Mouse (Mus musculus) heart, embryonic 14.5 days (tissue): Measurements from ENCODE around the gene Reg2. TPM values are rescaled to one million over a fixed set of nuclear protein-coding genes. Genes with fewer than 3 reads are reported as not detected.
"Not testable (repeated sequence)": the region's sequence is repeated elsewhere in the genome, so short reads cannot be mapped to it uniquely, and the experiment has no call there.

Source experiments
- ATAC-seq: fragments of 200-750 bp; cut with Nextera tagmentation; 2 replicates; pipeline ENCODE4 v1.8.0; 2017; ENCODE audit warnings: low read depth, moderate TSS enrichment; ENCODE audit not compliant: insufficient number of reproducible peaks, insufficient read depth, low FRiP score
- H3K27ac ChIP-seq, 2 experiments: fragments of 200-500 bp in 1 of 2; fragments of 300-500 bp in 1 of 2; sonication (generic) in 1 of 2; replicated peaks in 1 of 2; 2 replicates each; pipeline ENCODE4 v1.5.1; 2012 to 2014; ENCODE audit warnings: low read depth in 2 of 2, low read length in 2 of 2, control low read depth in 1 of 2, mild to moderate bottlenecking in 1 of 2, mixed read lengths in 1 of 2; ENCODE audit not compliant: control insufficient read depth in 1 of 2, insufficient read depth in 1 of 2
- H3K27me3 ChIP-seq: fragments of 300-500 bp; sonication (generic); 2 replicates; pipeline ENCODE4 v1.6.1; 2014; ENCODE audit warnings: mild to moderate bottlenecking, low read length, control low read depth; ENCODE audit not compliant: control insufficient read depth, insufficient read depth
- H3K36me3 ChIP-seq: fragments of 300-500 bp; sonication (generic); 2 replicates; pipeline ENCODE4 v1.6.1; 2014; ENCODE audit warnings: mild to moderate bottlenecking, control low read depth, low read length, mixed read lengths; ENCODE audit not compliant: control insufficient read depth, insufficient read depth
- H3K4me1 ChIP-seq, 2 experiments: fragments of 200-500 bp in 1 of 2; fragments of 300-500 bp in 1 of 2; sonication (generic) in 1 of 2; 2 replicates each; pipeline ENCODE4 v1.6.1; 2012 to 2014; ENCODE audit warnings: low read length in 2 of 2, control low read depth in 1 of 2, mixed read lengths in 1 of 2; ENCODE audit not compliant: control insufficient read depth in 2 of 2, insufficient read depth in 2 of 2
- H3K4me2 ChIP-seq: fragments of 300-500 bp; sonication (generic); 2 replicates; pipeline ENCODE4 v1.6.1; 2014; ENCODE audit warnings: mild to moderate bottlenecking, low read length
- H3K4me3 ChIP-seq, 2 experiments: fragments of 200-500 bp in 1 of 2; fragments of 300-500 bp in 1 of 2; sonication (generic) in 1 of 2; 2 replicates each; pipeline ENCODE4 v1.5.1; 2012 to 2014; ENCODE audit warnings: low read length in 2 of 2, mild to moderate bottlenecking in 2 of 2, control low read depth in 1 of 2, low read depth in 1 of 2, moderate library complexity in 1 of 2; ENCODE audit not compliant: control insufficient read depth in 1 of 2, insufficient read depth in 1 of 2
- H3K9ac ChIP-seq: fragments of 300-500 bp; sonication (generic); 2 replicates; pipeline ENCODE4 v1.6.1; 2014; ENCODE audit warnings: mild to moderate bottlenecking, low read length
- H3K9me3 ChIP-seq: fragments of 300-500 bp; sonication (generic); 2 replicates; pipeline ENCODE4 v1.6.1; 2016; ENCODE audit warnings: low read length, control low read depth; ENCODE audit not compliant: control insufficient read depth
- WGBS: fragments of 180-500 bp; shearing (Covaris S2); extraction: QIAGEN DNeasy Blood & Tissue Kit; methylation state at CpG from one replicate; pipeline ENCODE4 v1.1.7; 2014; 5-methylcytosine and 5-hydroxymethylcytosine counted together
- polyA plus RNA-seq: library from polyadenylated mRNA; unstranded; fragments of >200 nt; fragmentation: Nextera tagmentation; extraction: Ambion mirVana; gene quantifications from 2 replicates; pipeline ENCODE4 v1.2.1, GENCODE M21; 2014

Gene Reg2
- polyA plus RNA-seq: not detected in 2 replicates

DNA sequence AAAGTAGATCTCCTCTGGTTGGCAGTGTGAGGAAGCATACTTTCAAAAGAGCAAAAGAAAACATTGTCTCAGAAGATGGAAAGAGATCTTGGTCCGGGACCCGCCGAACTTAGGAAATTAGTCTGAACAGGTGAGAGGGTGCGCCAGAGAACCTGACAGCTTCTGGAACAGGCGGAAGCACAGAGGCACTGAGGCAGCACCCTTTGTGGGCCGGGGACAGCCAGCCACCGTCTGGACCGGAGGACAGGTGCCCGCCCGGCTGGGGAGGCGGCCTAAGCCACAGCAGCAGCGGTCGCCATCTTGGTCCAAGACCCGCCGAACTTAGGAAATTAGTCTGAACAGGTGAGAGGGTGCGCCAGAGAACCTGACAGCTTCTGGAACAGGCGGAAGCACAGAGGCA, at the start of gene Reg2:
Gene Reg2 (plus strand): TSS at position 301 of the 400 bp plus-strand sequence.
- H3K36me3 ChIP-seq, H3K4me2 ChIP-seq, H3K27ac ChIP-seq, H3K9me3 ChIP-seq, H3K4me1 ChIP-seq, H3K4me3 ChIP-seq, H3K9ac ChIP-seq, ATAC-seq, H3K27me3 ChIP-seq: not testable (repeated sequence)
- whole genome bisulfite sequencing: 94% methylated on average over 3 of the region's 17 CpGs

- no peak for ATAC-seq
- no peaks in the 10 kb centered on the region for H3K4me1 ChIP-seq
- H3K27ac ChIP-seq: no peak overlapping the region
- WGBS: 40% methylated on average over 2 of the region's 2 CpGs
- no peaks in the 10 kb centered on the region for H3K27me3 ChIP-seq
- no peaks in the 10 kb centered on the region for H3K36me3 ChIP-seq
- no peaks in the 10 kb centered on the region for H3K9me3 ChIP-seq
- no peak overlapping the region for H3K4me2 ChIP-seq
- H3K9ac ChIP-seq: no peak overlapping the region
- H3K4me3 ChIP-seq: no peak overlapping the region
Observed at GRCm38 (mm10) chr6:78361971-78362563, 33.4 kb upstream of the Reg2 start.

DNA sequence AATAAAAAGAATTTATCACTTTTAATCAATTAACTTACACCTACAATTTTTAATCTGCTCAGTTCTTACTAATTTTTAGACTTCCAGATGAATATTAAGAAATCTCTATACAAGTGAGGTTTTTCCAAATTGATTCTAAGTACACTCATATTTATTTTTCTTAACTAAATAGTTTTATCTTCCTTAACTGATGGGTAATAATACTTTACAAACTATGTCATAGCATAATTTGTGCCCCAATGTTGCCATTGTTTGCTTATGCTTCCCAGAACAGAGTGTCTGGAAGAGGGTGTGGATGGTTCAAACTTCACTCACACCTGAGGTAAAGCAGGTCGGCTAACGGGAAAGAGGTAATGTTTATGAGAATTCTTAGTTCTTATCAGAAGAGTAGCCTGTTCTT, 25.1 kb upstream of the Reg2 start, which contains the start of gene Reg3b:
Gene Reg3b (plus strand): TSS at position 301 of the 400 bp plus-strand sequence.
- no peak within 1 kb of the TSS for H3K4me3 ChIP-seq
- H3K4me2 ChIP-seq: no peak within 1 kb of the TSS
- no peak for ATAC-seq
- H3K9me3 ChIP-seq: no peaks in the 10 kb centered on the region
- H3K27ac ChIP-seq: no peak within 1 kb of the TSS
- no peaks in the 10 kb centered on the region for H3K4me1 ChIP-seq
- H3K27me3 ChIP-seq: no peaks in the 10 kb centered on the region
- WGBS: 79% methylated on average over 2 of the region's 2 CpGs
- H3K36me3 ChIP-seq: no peaks in the 10 kb centered on the region
- no peak within 1 kb of the TSS for H3K9ac ChIP-seq

DNA sequence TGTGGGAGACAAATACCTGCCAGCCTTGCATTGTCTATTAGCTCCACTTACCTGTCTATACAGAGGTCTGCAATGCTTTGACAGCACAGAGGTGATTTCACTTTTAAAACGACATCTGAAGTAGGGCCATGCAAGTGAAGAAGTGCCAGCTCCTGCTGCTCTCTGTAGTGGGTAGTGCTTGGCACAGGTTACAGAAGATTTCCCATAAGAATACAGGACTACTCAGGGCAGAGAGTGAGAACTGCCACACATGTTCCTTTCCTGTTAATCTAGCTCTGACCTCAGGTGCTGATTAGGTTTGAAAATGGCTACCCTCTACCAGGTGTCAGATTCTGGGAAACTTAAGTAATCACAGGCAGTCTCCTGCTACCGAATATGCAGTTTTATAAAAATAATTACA, 16.7 kb upstream of the Reg2 start, which contains the start of gene Reg3d:
Gene Reg3d (minus strand): TSS at position 101 of the 400 bp plus-strand sequence.
- no peak within 1 kb of the TSS for H3K27ac ChIP-seq
- no peak for ATAC-seq
- WGBS: 61% methylated on average over 2 of the region's 2 CpGs

GRCm38 (mm10) chr6:78380409-78380808, 15.0 kb upstream of the Reg2 start, which contains the start of gene Reg3a:
TSS of gene Reg3a (plus strand) at chr6:78380709.
- no peaks in the 10 kb centered on the region for H3K4me1 ChIP-seq
- no peak within 1 kb of the TSS for H3K27ac ChIP-seq
- H3K9ac ChIP-seq: no peak within 1 kb of the TSS
- H3K9me3 ChIP-seq: no peaks in the 10 kb centered on the region
- H3K27me3 ChIP-seq: no peaks in the 10 kb centered on the region
- no peak within 1 kb of the TSS for H3K4me2 ChIP-seq
- H3K36me3 ChIP-seq: no peaks in the 10 kb centered on the region
- ATAC-seq: no peak
- no peak within 1 kb of the TSS for H3K4me3 ChIP-seq

More for the DNA sequence above, 16.7 kb upstream of the Reg2 start, which contains the start of gene Reg3d:
- H3K4me1 ChIP-seq: no peaks in the 10 kb centered on the region
- no peak within 1 kb of the TSS for H3K9ac ChIP-seq
- no peaks in the 10 kb centered on the region for H3K36me3 ChIP-seq
- no peaks in the 10 kb centered on the region for H3K9me3 ChIP-seq
- H3K4me3 ChIP-seq: no peak within 1 kb of the TSS
- no peak within 1 kb of the TSS for H3K4me2 ChIP-seq
- H3K27me3 ChIP-seq: no peaks in the 10 kb centered on the region

- ATAC-seq: no peak
- no peaks in the 10 kb centered on the region for H3K9me3 ChIP-seq
- H3K36me3 ChIP-seq: no peaks in the 10 kb centered on the region
- H3K4me1 ChIP-seq: no peaks in the 10 kb centered on the region
- H3K4me2 ChIP-seq: no peak overlapping the region
- WGBS: 78% methylated on average over 3 of the region's 3 CpGs
- H3K27me3 ChIP-seq: no peaks in the 10 kb centered on the region
- no peak overlapping the region for H3K9ac ChIP-seq
- no peak overlapping the region for H3K27ac ChIP-seq
- H3K4me3 ChIP-seq: no peak overlapping the region
Observed at GRCm38 (mm10) chr6:78385609-78386008, 9.8 kb upstream of the Reg2 start.

DNA sequence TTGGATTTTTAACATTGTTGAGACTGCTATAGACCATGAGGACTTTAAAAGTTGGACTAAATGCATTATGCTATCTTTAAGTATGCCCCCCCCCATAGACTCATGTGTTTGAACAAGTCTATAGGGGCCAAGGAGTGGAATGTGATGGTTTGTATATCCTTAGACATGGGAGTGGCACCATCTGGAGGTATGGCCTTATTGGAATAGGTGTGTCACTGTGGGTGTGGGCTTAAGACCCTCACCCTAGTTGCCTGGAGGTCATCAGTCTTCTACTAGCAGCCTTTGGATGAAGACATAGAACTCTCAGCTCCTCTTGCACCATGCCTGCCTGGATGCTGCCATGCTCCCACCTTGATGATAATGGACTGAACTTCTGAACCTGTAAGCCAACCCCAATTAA, 27.0 kb downstream of the Reg2 start, which contains the start of gene Reg1:
Gene Reg1 (plus strand): TSS at position 301 of the 400 bp plus-strand sequence.
- H3K4me3 ChIP-seq, H3K27ac ChIP-seq, H3K4me1 ChIP-seq, H3K36me3 ChIP-seq, H3K9ac ChIP-seq, H3K4me2 ChIP-seq, H3K27me3 ChIP-seq, H3K9me3 ChIP-seq, ATAC-seq: not testable (repeated sequence)

DNA sequence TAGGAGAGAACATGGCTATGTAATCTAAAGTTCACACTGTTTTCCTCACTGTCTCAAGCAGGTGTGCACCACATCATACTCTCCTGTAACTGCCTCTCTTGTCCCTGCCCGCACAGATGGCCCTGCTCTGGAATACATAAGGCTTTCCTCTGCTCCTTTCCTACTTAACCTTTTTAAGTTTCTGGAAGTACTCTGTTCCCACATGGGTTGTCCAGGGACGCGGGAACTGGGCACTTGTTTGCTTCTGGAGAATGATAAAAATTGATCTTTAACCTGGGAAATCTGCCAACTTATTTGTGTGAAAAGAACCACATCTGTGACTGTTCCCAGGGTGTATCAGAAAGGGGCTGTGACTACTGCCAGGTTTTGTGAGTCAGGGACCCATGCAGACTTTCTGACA, 30.1 kb downstream of the Reg2 start:
- 58% methylated on average over 3 of the region's 3 CpGs for WGBS
- no peak overlapping the region for H3K9ac ChIP-seq

More for the DNA sequence above, 30.1 kb downstream of the Reg2 start:
- no peak for ATAC-seq
- Histone ChIP-seq H3K27me3 (no peaks in the 10 kb centered on the region), H3K9me3 (no peaks in the 10 kb centered on the region), H3K4me1 (no peaks in the 10 kb centered on the region), H3K27ac (no peak overlapping the region), H3K4me3 (no peak overlapping the region), H3K4me2 (no peak overlapping the region), H3K36me3 (no peaks in the 10 kb centered on the region)
